Mouse (Mus musculus) intestine, embryonic 14.5 days (tissue): ENCODE results near the gene Med6. TPM values are rescaled to one million over a fixed set of nuclear protein-coding genes. Genes with fewer than 3 reads are reported as not detected.

ENCODE experiments used
- ATAC-seq: fragments of 200-750 bp; cut with Nextera tagmentation; replicated peaks from 2 replicates; pipeline ENCODE4 v1.8.0; 2017; ENCODE audit warnings: low read depth, moderate number of reproducible peaks, moderate TSS enrichment, moderate library complexity; ENCODE audit not compliant: low FRiP score, low TSS enrichment
- DNase-seq: peaks from one replicate; pipeline ENCODE4 v3.0.0-alpha.2; 2018; ENCODE audit warnings: low spot score
- H3K27ac ChIP-seq: fragments of 300-500 bp; sonication (generic); 2 replicates; pipeline ENCODE4 v1.5.1; 2014; ENCODE audit warnings: low read depth, mild to moderate bottlenecking, control low read depth
- H3K27me3 ChIP-seq: fragments of 300-500 bp; sonication (generic); replicated peaks from 2 replicates; pipeline ENCODE4 v1.6.1; 2014; ENCODE audit warnings: low read length, control low read depth; ENCODE audit not compliant: control insufficient read depth, insufficient read depth
- H3K36me3 ChIP-seq: fragments of 300-500 bp; sonication (generic); 2 replicates; pipeline ENCODE4 v1.6.1; 2014; ENCODE audit warnings: low read length, control low read depth; ENCODE audit not compliant: control insufficient read depth, insufficient read depth
- H3K4me1 ChIP-seq: fragments of 300-500 bp; sonication (generic); replicated peaks from 2 replicates; pipeline ENCODE4 v1.6.1; 2014; ENCODE audit warnings: low read length, control low read depth, mixed read lengths; ENCODE audit not compliant: control insufficient read depth, insufficient read depth
- H3K4me2 ChIP-seq: fragments of 300-500 bp; sonication (generic); 2 replicates; pipeline ENCODE4 v1.6.1; 2014; ENCODE audit warnings: low read length
- H3K4me3 ChIP-seq: fragments of 300-500 bp; sonication (generic); 2 replicates; pipeline ENCODE4 v1.5.1; 2014; ENCODE audit warnings: low read depth, low read length, control low read depth, mixed read lengths
- H3K9ac ChIP-seq: fragments of 300-500 bp; sonication (generic); 2 replicates; pipeline ENCODE4 v1.6.1; 2014; ENCODE audit warnings: mild to moderate bottlenecking, low read length
- H3K9me3 ChIP-seq: fragments of 300-500 bp; sonication (generic); 2 replicates; pipeline ENCODE4 v1.6.1; 2016; ENCODE audit warnings: low read length, control low read depth; ENCODE audit not compliant: control insufficient read depth
- WGBS: fragments of 180-500 bp; shearing (Covaris S2); extraction: QIAGEN DNeasy Blood & Tissue Kit; methylation state at CpG from one replicate; pipeline ENCODE4 v1.1.7; 2014; 5-methylcytosine and 5-hydroxymethylcytosine counted together
- polyA plus RNA-seq: library from polyadenylated mRNA; unstranded; fragments of >200 nt; fragmentation: Nextera tagmentation; extraction: Ambion mirVana; gene quantifications from 2 replicates; pipeline ENCODE4 v1.2.1, GENCODE M21; 2014

Med6 gene
- polyA plus RNA-seq, 1 experiment from 2014 or later: 70.0 TPM

GRCm38 (mm10) chr12:81627426-81627825 lies 32.6 kb upstream of the Med6 start:
- no peaks in the 10 kb centered on the region for H3K36me3 ChIP-seq
- H3K4me1 ChIP-seq: peaks cover 5% of the 10 kb centered on the region; the same call in 1 of the 2 replicates
- no peak overlapping the region for H3K9ac ChIP-seq
- DNase-seq (no peak), ATAC-seq (no peak)
- H3K4me3 ChIP-seq: no peak overlapping the region
- peaks cover 56% of the 10 kb centered on the region for H3K27me3 ChIP-seq
- no peak overlapping the region for H3K27ac ChIP-seq
- H3K4me2 ChIP-seq: no peak overlapping the region
- no peaks in the 10 kb centered on the region for H3K9me3 ChIP-seq
- 75% methylated on average over 6 of the region's 6 CpGs for WGBS

- Histone ChIP-seq H3K9ac (no peak overlapping the region), H3K27ac (no peak overlapping the region), H3K9me3 (no peaks in the 10 kb centered on the region), H3K4me3 (no peak overlapping the region), H3K36me3 (no peaks in the 10 kb centered on the region), H3K4me1 (no peaks in the 10 kb centered on the region), H3K4me2 (no peak overlapping the region), H3K27me3 (peaks cover 45% of the 10 kb centered on the region)
- WGBS: 78% methylated on average over 12 of the region's 12 CpGs
- ATAC-seq (no peak), DNase-seq (no peak)
These were observed 31.5 kb upstream of the Med6 start for GRCm38 (mm10) chr12:81626226-81626861.

GRCm38 (mm10) chr12:81623377-81623776 lies 28.6 kb upstream of the Med6 start:
- no peak overlapping the region for H3K9ac ChIP-seq
- no peak overlapping the region for H3K27ac ChIP-seq
- ATAC-seq (no peak), DNase-seq (no peak)
- 72% methylated on average over 4 of the region's 4 CpGs for WGBS
- no peaks in the 10 kb centered on the region for H3K4me1 ChIP-seq
- no peak overlapping the region for H3K4me3 ChIP-seq
- H3K4me2 ChIP-seq: no peak overlapping the region
- H3K36me3 ChIP-seq: no peaks in the 10 kb centered on the region
- no peaks in the 10 kb centered on the region for H3K9me3 ChIP-seq
- peaks cover 16% of the 10 kb centered on the region for H3K27me3 ChIP-seq

GRCm38 (mm10) chr12:81619302-81619701 lies 24.5 kb upstream of the Med6 start:
- Histone ChIP-seq H3K36me3 (no peaks in the 10 kb centered on the region), H3K4me2 (no peak overlapping the region), H3K27me3 (no peaks in the 10 kb centered on the region), H3K4me3 (no peak overlapping the region), H3K4me1 (no peaks in the 10 kb centered on the region), H3K9ac (no peak overlapping the region), H3K27ac (no peak overlapping the region), H3K9me3 (no peaks in the 10 kb centered on the region)
- ATAC-seq (no peak), DNase-seq (peak; percentile 86)
- WGBS: 14% methylated on average over 5 of the region's 5 CpGs

GRCm38 (mm10) chr12:81616980-81617379 lies 22.2 kb upstream of the Med6 start:
- Histone ChIP-seq H3K4me1 (no peaks in the 10 kb centered on the region), H3K27ac (no peak overlapping the region), H3K27me3 (no peaks in the 10 kb centered on the region), H3K4me3 (no peak overlapping the region), H3K9me3 (no peaks in the 10 kb centered on the region), H3K9ac (no peak overlapping the region), H3K36me3 (no peaks in the 10 kb centered on the region), H3K4me2 (no peak overlapping the region)
- DNase-seq: no peak
- no peak for ATAC-seq
- WGBS: 54% methylated on average over 7 of the region's 7 CpGs

- Histone ChIP-seq H3K36me3 (no peaks in the 10 kb centered on the region), H3K27ac (no peak overlapping the region), H3K4me3 (no peak overlapping the region), H3K9me3 (no peaks in the 10 kb centered on the region), H3K27me3 (no peaks in the 10 kb centered on the region), H3K9ac (no peak overlapping the region), H3K4me2 (no peak overlapping the region), H3K4me1 (no peaks in the 10 kb centered on the region)
- DNase-seq: no peak
- ATAC-seq: no peak
- WGBS: 82% methylated on average over 6 of the region's 6 CpGs
These were observed 21.0 kb upstream of the Med6 start for GRCm38 (mm10) chr12:81615807-81616206.

GRCm38 (mm10) chr12:81609445-81609844 lies 14.6 kb upstream of the Med6 start:
- no peaks in the 10 kb centered on the region for H3K27me3 ChIP-seq
- H3K9me3 ChIP-seq: no peaks in the 10 kb centered on the region
- no peak overlapping the region for H3K4me3 ChIP-seq
- ATAC-seq: no peak
- H3K9ac ChIP-seq: no peak overlapping the region
- no peak overlapping the region for H3K4me2 ChIP-seq
- no peaks in the 10 kb centered on the region for H3K4me1 ChIP-seq
- no peaks in the 10 kb centered on the region for H3K36me3 ChIP-seq
- H3K27ac ChIP-seq: no peak overlapping the region
- DNase-seq: no peak

- Histone ChIP-seq H3K9me3 (no peaks in the 10 kb centered on the region), H3K4me2 (no peak overlapping the region), H3K9ac (no peak overlapping the region), H3K4me1 (no peaks in the 10 kb centered on the region), H3K27me3 (no peaks in the 10 kb centered on the region), H3K36me3 (no peaks in the 10 kb centered on the region), H3K27ac (no peak overlapping the region), H3K4me3 (no peak overlapping the region)
- DNase-seq (no peak), ATAC-seq (no peak)
- WGBS: 65% methylated on average over 5 of the region's 5 CpGs
These were observed 10.4 kb upstream of the Med6 start for GRCm38 (mm10) chr12:81604995-81605784.
